Mouse (Mus musculus): ENCODE results near the gene Dvl2.

GRCm38 (mm10) chr11:70016669-70017068 is 16.3 kb downstream of the Dvl2 start, which contains the start of gene Dlg4:
- TF ChIP-seq CTCF (IDR thresholded peaks at IDR 0.05; ENCODE audit: low read depth, low read length) = no peak
- no peak for TF ChIP-seq POLR2A (IDR thresholded peaks at IDR 0.05; ENCODE audit: insufficient read depth, low read length)
- TF ChIP-seq EP300 (IDR thresholded peaks at IDR 0.05; ENCODE audit: insufficient read depth, low read depth, low read length) = no peak
